Mouse (Mus musculus) urinary bladder, postnatal 36 days (tissue): Measurements from ENCODE around the gene Rnh1.
A peak's percentile ranks its signal among the peaks of the same experiment; 100 is the strongest.

Experiments used
- DNase-seq, 2 experiments: peaks; one replicate each; pipeline ENCODE4 v3.0.0; 2022; ENCODE audit warnings: low spot score in 2 of 2, mixed read lengths in 1 of 2

Gene Rnh1

DNA sequence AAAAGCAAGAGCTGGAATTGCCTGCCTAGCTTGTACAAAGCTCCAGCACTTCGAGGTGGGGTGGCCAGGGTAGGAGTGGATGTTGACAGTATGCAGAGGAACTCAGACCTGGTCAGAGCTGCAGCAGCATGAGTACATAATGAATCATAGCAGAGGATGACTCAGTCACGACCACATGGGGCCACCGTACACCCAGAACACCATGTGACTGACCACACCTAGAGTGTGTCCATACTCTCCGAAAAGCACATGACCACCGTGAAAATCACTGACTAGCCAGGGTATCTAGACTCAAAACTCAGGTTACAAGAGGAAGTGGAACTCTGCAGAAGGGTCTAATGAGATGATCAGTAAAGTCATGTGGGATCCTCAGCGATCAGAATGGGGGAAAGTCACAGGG is 7.8 kb downstream of the Rnh1 start:
- DNase-seq: peak; percentile 57 to 71

DNA sequence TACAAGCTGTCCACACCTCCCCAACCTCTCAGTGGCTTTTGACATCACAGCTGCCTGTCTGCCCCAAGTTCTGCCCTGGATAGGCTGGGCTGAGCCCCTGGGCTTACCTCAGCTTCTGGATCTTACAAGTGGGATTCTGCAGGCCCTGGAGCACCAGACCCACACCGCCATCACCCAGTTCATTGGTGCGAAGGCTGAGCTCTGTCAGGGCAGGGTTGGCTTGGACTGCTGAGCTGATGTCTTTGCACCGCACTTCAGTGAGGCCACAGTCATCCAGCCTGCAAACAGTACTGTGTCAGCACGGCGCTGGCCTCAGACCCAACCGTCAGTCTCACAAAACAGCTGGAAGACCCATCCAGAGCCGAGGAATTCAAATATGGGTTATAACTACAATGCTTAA is 8.3 kb downstream of the Rnh1 start:
- DNase-seq: no peak

DNA sequence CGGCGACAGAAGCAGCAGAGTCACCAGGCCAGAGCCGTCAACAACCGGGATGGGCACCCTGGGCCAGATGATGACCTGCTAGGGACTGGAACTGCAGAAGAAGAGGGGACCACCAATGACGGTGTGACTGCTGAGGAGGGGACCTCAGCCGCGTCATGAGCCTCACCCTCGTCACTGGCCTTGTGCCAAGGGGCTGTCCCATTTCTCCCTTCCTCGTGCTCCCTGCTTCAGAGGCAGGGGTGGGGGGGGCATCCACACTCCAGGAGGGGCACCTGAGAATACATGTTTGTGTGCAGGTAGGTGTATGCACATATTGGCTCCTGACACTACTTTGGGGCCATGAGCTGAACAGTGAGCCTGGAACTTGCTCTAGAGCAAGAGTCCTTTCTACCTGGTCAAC is 17.3 kb downstream of the Rnh1 start:
- no peak for DNase-seq

DNA sequence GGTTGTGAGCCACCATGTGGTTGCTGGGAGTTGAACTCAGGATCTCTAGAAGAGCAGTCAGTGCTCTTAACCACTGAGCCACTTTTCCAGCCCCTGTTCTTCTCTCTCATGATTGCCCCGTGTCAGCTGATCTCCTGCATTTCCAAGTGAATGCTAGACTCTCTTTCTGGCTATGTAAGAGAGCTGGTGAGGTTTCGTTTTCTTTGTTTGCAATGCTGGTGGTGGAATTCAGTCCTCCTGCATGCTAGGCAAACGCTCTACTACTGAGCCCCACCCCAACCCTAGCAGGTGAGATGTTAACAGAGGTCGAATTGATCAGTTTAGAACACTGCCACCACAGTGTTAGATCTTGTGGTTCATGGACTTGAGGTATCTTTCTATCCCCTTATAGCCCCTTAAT is 24.0 kb downstream of the Rnh1 start:
- no peak for DNase-seq

DNA sequence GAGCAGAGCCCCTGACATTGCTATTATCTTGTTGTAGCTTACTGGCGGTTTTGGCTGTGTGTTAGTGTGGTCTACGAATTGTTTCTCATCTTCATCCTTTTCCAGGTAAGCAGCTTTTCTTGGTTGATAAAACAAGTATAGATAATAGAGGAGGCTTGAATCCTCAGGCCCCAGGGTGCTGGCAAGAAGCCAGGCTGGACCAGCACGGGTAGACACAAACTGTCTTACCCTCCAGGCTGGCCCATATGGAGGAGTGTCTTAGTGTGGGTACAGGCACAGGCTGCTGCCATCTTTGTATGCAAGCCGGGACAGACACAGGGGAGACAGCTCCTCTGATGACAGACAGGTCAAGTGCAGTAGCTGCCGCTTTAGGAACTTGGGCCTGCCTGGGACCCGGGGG is 25.6 kb downstream of the Rnh1 start:
- DNase-seq: no peak

DNA sequence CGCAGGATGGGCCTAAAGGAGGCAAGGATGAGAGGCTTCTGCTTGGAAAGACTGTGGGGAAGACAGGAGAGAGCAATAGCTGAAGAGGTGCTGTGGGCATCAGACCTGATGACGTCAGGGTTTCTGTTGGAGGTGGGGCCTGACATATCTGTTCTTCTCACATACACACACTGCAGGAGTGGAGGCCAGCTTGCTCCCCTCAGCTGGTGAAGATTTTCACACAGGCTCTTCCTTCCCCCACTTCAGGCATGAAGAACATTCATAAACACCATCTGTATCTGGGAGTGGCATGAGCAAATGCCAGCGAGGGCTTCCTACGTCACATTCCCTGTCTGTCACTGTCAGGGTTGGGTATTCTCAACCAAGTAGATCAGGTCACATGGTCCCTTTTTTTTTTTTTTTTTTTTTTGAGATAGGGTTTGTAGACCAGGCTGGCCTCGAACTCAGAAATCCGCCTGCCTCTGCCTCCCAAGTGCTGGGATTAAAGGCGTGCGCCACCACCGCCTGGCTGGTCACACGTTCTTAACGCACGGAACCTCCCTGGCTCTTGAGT is 26.5 kb downstream of the Rnh1 start:
- no peak for DNase-seq

DNA sequence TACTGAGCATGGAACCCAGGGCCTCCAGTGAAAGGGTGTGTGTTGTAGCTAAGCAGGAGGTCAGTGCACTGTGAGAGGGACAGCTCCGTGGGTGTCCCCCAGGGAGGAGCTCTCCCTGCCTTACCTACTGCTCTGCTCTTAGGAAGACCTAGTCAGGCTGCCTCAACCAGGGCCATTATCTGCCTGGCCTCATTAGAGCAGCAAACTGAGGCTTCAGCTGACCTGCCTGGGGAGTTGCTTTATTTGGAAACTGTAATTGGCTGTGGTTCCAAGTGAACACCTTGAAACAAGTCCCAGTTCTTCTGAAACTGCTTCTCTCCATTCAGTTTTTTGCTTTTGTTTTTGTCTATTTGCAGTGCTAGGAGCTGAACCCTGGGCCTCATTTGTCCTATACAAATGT is 27.3 kb downstream of the Rnh1 start:
- DNase-seq: no peak

DNA sequence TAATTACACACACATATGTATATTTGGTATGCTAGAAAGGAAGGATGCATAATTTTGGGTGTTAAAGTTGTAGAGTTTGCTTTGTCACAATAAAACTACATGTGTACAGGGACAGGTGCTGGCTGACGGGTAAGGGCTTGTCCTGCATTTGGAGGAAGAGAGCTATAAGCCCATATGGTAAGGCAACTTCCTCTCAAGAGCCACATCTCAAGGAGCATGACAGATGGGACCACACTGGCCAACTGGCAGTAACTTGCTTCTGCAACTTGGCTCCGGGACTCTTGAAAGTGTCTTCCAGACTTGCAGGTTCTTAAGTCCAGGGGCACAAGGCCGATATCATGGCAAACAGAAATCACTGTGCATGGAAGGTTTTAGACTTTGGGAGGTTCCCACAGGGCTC is 28.0 kb downstream of the Rnh1 start:
- no peak for DNase-seq

DNA sequence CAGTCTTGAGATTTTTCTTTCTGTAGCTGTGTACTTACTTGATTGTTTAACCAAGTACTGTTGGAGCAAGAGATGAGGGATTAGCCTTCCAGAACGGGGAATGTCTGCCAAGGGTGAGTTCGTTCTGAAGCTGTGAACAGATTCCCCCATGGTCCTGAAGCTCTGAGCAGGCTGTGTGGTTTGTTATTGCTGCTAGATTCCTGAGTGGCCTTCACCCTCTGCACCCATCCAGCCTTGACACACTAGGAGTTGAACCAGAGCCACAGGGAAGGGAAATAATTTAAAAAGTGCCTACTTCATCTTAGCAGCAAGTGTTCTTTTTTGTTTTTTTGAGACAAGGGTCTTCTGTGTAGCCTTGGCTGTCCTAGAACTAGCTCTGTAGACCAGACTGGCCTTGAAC is 28.8 kb downstream of the Rnh1 start:
- DNase-seq: no peak

DNA sequence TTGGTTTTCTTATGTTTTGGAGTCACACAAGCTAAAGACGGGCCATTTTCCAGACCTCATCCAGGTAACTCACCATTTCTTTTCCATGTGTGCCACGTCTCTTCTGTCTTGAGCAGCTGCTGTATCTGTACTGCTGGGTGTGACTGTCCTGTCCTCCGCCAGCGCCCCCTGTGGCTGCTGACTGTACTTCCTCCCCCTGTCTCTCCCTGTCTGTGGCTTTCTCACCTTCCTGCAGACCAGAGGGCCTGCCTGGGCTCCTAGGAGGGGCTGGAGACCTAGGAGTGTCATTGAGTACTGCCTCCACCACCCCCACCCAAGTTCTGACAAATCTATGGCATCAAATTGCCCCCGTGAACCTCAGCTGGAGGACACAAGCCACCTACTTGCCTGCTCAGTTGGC is 29.5 kb downstream of the Rnh1 start:
- DNase-seq: no peak

DNA sequence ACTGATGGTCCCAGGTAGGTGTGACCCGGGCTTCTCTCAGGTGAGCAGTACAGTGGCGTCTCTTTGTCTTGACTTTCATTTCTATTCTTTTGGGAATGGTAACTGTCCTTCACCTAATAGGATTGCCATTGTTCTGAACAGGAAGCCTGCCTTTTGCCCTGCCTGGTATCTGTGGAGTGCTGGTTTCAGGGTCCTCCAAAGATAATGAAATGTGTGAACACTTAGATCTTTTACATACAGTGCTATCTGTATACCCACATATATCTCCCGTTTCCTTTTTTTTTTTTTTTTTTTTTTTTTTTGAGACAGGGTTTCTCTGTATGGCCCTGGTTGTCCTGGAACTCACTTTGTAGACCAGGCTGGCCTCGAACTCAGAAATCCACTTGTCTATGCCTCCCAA is 31.3 kb downstream of the Rnh1 start:
- no peak for DNase-seq

DNA sequence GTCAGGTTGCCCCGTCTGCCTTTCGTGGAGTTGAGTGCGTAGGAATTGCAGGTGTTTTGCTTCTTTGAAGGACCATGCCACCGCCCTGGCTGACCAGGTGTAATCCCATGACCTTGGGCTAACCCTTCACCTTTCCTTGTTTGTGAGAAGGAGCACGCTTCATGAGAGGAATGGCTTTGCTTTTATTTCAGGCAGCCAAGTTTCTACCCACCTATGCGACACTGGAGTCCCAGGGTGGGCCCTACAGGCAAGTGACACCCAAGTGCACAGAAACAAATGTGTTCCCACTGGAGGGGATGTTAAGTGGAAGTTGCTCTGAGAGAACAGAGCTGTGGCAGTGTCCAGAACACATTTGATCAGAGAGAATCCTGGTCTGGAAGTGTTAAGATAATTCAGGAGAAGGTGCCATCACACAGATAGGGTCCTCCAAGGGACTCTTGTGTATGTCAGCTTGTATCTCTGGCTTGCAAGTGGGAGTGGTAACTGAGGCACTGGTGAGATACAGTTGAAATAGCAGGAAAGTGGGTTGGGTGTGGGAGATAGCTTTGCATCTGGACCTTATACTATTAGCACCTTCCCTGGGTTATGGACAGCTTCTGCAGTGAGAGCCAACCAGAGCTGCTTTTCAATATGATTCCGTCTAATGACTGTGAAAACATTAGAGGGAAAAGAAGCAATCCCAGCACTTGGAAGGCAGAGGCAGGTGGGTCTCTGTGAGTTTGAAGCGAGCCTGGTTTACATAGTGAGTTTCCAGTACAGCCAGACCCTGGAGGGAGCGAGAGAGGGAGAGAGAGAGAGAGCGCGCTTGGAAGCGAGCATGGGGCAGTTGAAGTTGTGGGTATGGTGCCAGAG is 40.5 kb downstream of the Rnh1 start:
- DNase-seq: no peak

DNA sequence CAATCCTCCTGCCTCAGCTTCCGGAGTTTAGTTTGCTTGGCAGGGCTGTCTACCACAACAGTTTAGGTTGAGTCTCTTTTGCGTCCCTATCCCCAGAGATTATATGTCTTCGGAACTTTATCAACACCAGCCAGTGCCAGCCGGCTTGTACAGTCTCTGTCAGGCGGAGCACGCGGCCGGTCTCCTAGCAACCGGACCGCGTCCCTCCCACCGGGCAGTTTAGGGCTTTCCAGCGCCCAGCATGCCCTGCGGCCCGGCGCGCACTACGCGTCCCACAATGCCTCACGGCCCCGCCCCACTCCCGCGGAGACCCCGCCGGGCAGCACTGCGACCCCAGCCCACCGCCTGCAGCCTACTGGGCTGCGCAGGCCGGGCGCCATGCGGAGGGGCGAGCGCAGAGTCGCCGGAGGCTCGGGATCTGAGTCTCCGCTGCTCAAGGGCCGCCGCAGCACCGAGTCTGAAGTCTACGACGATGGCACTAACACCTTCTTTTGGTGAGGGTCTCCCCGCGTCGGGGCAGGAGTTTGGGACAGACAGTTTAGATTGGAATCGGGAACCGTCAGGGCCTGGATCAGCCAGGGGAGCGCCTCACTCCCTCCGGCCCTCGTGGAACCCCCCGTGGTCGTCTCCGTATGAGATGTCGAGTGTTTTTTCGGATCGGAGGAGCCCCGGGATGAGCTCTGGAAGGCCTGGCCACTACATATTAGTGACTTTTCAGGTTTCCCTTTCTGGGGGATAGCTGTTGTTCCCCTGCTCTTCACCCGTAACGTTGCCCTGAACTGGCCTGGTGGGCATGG is 41.4 kb downstream of the Rnh1 start:
- peak; percentile 79 to 87 for DNase-seq

DNA sequence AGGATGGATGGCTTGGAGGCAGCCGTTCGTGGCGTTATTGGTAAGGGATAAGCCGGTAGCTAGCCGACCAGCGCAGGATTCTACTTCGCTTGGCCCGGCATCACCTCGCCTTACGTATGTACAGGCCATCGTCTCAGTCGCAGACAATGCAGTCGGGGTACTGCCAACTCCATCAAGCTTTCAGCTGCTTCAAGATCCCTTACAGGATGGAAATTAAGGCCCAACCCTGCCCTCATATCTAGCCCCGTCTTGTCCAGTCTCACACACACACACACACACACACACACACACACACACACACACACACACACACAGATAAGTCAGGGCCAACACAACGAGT is 49.2 kb downstream of the Rnh1 start:
- no peak for DNase-seq

DNA sequence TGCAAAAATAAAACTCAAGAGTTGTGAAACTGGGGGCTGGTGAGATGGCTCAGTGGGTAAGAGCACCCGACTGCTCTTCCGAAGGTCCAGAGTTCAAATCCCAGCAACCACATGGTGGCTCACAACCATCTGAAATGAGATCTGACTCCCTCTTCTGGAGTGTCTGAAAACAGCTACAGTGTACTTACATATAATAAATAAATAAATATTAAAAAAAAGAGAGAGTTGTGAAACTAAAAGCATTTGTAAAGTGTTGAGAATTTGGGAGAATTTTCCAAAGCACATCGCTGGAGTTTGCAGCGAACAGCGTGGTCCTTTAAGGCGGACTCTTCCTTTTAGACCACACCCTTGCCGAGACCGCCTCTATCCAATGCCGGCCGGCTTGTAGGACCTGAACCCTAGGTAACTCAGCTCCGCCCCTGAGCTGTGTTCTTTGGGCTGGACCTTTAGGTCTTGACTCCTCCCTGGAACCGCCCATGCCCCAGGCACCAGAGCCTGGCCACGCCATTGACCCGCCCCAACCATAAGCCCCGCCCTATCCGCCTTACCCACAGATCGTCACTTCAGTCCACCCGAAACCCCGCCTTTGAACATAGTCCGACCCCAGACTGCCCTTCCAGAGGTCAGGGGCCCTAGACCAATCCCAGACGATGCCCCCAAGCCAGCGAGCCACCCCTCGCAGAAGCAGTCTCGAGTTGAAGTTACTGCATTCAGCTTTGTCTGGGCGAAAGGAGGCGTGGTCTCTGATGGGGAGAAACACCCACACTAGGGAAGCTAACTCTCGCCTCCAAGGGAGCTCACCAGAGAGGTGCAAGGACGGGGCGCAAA is 49.8 kb downstream of the Rnh1 start:
- DNase-seq: peak; percentile 91 to 96

DNA sequence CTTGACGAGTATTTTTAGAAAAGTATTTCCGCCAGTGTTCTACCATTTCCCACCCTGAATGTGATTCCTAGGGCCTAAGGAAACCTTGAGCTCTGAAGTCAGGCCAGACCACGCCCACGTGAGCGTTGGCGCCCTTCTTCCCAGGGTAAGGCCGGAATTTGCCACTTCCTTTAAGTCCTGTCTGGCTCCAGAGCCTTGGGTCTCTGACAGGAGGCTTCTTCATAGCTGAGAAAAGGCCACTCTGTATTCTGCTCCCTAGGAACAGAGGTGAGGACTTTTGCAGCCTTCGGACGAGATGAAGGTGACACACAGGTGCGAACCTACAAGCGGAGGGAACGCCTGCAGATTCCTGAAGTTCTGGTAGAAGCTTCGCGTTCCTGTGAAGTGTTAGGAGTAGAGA is 50.4 kb downstream of the Rnh1 start, which contains the start of gene Ptdss2:
Ptdss2 (plus strand) TSS at position 138 of the 400 bp plus-strand sequence.
- no peak for DNase-seq

DNA sequence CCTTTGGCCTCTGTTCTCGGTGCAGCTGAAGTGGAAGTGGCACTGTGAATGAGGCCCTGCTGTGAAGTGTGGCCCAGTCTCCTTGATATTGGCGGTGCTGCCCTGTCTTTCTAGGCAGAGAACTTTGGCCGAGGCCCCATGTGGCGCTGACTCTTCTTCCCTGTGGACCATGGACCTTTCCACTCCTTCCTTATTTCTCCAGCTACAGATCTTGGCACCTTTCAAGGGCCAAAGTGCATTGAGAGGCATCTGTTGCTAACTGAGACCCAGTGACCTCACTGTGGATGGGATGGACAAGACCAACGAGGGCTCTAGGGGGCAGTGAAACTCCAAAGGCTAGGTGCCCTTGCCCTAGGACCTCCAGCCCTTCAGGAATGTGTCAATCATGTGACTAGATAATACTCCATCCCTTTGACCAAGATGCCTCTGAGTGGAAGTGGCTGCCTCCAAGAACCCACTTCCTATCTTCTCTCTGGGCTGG is 51.6 kb downstream of the Rnh1 start:
- peak in 1 of 2 experiments; percentile 27 for DNase-seq

DNA sequence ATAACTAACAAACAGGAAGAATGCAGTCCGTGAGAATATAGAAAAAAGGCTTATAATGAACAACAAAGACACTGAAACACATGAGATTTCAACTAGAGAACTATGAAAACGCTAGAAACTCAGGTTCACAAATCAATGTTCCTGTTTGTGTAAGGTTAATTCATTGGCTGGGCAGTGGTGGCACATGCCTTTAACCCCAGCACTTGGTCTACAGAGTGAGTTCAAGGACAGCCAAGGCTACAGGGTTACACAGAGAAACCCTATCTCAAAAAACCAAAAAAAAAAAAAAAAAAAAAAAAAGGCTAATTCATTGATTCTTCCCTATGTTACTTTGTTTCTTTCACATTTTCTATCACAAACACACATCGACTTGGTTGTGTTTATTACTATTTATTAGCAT is 52.1 kb downstream of the Rnh1 start:
- DNase-seq: no peak

DNA sequence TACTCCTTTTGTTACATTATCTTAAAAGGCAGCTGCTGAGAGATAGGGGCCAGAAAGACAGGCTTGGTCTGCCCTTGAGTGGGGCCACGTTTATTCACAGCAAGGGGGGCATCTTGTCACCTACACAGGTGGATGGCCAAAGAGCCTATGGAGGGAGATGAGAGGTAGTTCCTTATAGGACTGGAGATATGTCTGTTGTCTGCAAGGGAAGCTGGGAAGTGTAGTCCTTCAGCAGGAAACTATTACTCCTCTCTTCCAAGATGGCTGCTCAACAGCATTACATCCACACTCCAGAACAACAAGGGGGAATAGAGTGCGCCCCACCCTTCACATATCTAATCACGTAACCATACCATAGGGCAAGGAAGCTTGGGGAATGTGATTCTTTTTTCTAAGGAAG is 53.2 kb downstream of the Rnh1 start:
- no peak for DNase-seq

DNA sequence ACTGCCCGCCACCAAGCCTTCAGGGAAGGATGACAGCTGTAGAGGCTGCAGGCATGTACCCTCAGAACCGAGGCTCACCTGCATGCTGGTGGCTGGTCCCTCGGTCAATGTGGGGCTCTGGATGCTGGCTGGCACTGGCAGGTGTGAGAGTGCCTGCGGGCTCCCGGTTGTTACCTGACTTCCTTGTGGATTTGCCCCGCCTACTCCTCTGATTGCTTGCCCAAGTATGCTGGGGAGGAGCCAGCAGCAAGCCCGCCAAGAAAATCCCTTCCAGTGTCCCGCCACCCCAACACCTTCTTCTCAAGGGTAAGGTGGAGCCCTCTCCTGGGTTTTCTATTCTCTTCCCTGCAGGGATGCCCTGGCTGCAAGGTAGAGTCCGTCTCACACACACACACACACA is 55.0 kb downstream of the Rnh1 start, which contains the start of gene Ano9:
Ano9 (minus strand) TSS at position 171 of the 400 bp plus-strand sequence.
- DNase-seq: no peak

DNA sequence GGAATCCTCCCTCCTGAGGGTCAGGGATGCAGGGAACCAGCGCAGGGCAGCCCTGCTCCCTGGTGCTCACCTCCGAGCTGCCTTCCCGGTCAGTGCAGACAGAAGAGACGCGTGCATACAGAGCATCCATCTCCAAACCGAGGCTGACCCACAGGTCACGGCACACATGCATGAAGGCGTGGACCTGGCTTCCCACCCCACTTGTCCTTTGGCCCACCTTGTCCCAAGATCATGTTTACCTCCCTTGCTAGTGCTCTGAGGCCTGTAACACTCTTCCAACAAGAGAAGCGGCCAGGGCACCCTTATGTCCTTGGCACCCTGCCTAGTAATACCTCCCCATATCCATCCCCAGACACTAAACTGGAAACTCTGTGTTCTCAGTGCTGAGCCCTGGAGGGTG is 56.8 kb downstream of the Rnh1 start:
- DNase-seq: no peak
